Mouse (Mus musculus): Measurements from ENCODE around the gene Smarcc2. TPM values are rescaled to one million over a fixed set of nuclear protein-coding genes. Genes with fewer than 3 reads are reported as not detected.

Gene Smarcc2
- total and polyA plus RNA-seq, 3 experiments: 47.4 to 153 (median 109) TPM

- TF ChIP-seq CTCF (IDR thresholded peaks at IDR 0.05; ENCODE audit: low read depth, low read length) (no peak), TAL1 (conservative IDR thresholded peaks at IDR 0.05; ENCODE audit: low read depth, low read length) (no peak), GATA2 (IDR thresholded peaks at IDR 0.05; ENCODE audit: borderline replicate concordance, low read depth, low read length) (no peak), POLR2AphosphoS5 (IDR thresholded peaks at IDR 0.05; ENCODE audit: insufficient replicate concordance, low read depth, low read length) (no peak), GATA1 (IDR thresholded peaks at IDR 0.05; ENCODE audit: borderline replicate concordance, low read length) (no peak)
- H3K27me3 ChIP-seq (ENCODE audit: insufficient read depth, low read length): no peaks in the 10 kb centered on the region
- H3K36me3 ChIP-seq (replicated peaks): peaks cover 85% of the 10 kb centered on the region
- peaks cover 7% of the 10 kb centered on the region; the same call in 1 of the 2 replicates for H3K4me1 ChIP-seq (ENCODE audit: insufficient read depth, low read depth, low read length)
- DNase-seq (ENCODE audit: low spot score): no peak
- H3K9me3 ChIP-seq (replicated peaks): no peaks in the 10 kb centered on the region
- H3K4me3 ChIP-seq (ENCODE audit: low read depth, low read length): no peak overlapping the region
- ATAC-seq (ENCODE audit: extremely low read depth, insufficient number of reproducible peaks, low FRiP score, poor library complexity, severe bottlenecking): no peak
Measured at GRCm38 (mm10) chr10:128429052-128429451, 30.0 kb upstream of the Smarcc2 start.

- TF ChIP-seq POLR2AphosphoS5 (IDR thresholded peaks at IDR 0.05; ENCODE audit: insufficient replicate concordance, low read depth, low read length) (no peak), TAL1 (conservative IDR thresholded peaks at IDR 0.05; ENCODE audit: low read depth, low read length) (no peak), GATA1 (IDR thresholded peaks at IDR 0.05; ENCODE audit: borderline replicate concordance, low read length) (no peak), CTCF (IDR thresholded peaks at IDR 0.05; ENCODE audit: low read depth, low read length) (no peak), GATA2 (IDR thresholded peaks at IDR 0.05; ENCODE audit: borderline replicate concordance, low read depth, low read length) (no peak)
- Histone ChIP-seq H3K36me3 (replicated peaks) (peaks cover 86% of the 10 kb centered on the region), H3K4me1 (ENCODE audit: insufficient read depth, low read depth, low read length) (peaks cover 6% of the 10 kb centered on the region; the same call in 1 of the 2 replicates), H3K4me3 (ENCODE audit: low read depth, low read length) (no peak overlapping the region), H3K27me3 (ENCODE audit: insufficient read depth, low read length) (no peaks in the 10 kb centered on the region), H3K9me3 (replicated peaks) (no peaks in the 10 kb centered on the region)
- DNase-seq (ENCODE audit: low spot score): no peak
- ATAC-seq (ENCODE audit: extremely low read depth, insufficient number of reproducible peaks, low FRiP score, poor library complexity, severe bottlenecking): no peak
Measured at GRCm38 (mm10) chr10:128429454-128429853, 29.6 kb upstream of the Smarcc2 start.

DNA sequence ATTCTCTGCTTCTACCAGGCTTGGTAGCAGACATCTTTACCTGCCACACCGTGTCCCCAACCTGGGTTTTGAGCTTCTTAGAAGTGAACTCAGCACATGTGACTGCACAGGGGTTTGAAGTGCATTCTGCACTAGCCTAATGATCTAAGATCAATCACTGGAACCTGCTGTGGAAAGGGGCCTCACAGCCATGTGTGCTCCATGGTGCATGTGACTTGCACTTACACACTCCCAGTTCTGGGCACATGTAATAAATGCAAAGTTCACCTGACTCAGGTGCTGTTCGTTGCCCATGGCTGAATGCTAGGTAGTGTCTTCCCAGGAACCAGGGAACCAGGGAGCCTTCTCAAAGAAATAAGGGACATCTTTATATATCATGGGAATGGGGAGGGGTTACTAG lies 25.6 kb upstream of the Smarcc2 start:
- Histone ChIP-seq H3K4me3 (ENCODE audit: low read depth, low read length) (no peak overlapping the region), H3K27me3 (ENCODE audit: insufficient read depth, low read length) (no peaks in the 10 kb centered on the region), H3K36me3 (replicated peaks) (peaks cover 89% of the 10 kb centered on the region), H3K9me3 (replicated peaks) (no peaks in the 10 kb centered on the region), H3K4me1 (ENCODE audit: insufficient read depth, low read depth, low read length) (peaks cover 2% of the 10 kb centered on the region; the same call in 1 of the 2 replicates)
- DNase-seq (ENCODE audit: low spot score) (no peak), ATAC-seq (ENCODE audit: extremely low read depth, insufficient number of reproducible peaks, low FRiP score, poor library complexity, severe bottlenecking) (no peak)
- no peak for TF ChIP-seq GATA2 (IDR thresholded peaks at IDR 0.05; ENCODE audit: borderline replicate concordance, low read depth, low read length)
- TF ChIP-seq CTCF (IDR thresholded peaks at IDR 0.05; ENCODE audit: low read depth, low read length): no peak
- no peak for TF ChIP-seq TAL1 (conservative IDR thresholded peaks at IDR 0.05; ENCODE audit: low read depth, low read length)
- no peak for TF ChIP-seq POLR2AphosphoS5 (IDR thresholded peaks at IDR 0.05; ENCODE audit: insufficient replicate concordance, low read depth, low read length)
- TF ChIP-seq GATA1 (IDR thresholded peaks at IDR 0.05; ENCODE audit: borderline replicate concordance, low read length): no peak

DNA sequence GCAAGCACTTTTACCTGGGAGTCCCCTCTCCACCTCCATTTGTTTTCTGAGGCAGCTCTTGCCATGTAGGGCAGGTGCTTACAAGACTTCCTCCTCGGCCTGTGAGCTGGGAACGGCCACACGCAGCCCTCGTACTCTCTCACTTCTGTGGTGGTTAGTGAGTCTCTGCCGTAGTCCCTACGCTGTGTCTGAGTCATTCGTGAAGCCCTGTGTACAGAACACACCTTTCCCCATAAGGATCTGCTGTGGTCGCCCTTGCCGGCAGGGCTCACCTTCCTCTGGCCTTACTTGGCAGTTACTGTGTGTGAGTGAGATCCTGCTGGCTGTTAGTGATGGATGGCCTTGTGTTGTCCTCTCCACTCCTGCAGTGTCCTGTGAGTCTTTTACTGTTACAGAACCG lies 24.4 kb upstream of the Smarcc2 start:
- TF ChIP-seq CTCF (IDR thresholded peaks at IDR 0.05; ENCODE audit: low read depth, low read length) (no peak), GATA2 (IDR thresholded peaks at IDR 0.05; ENCODE audit: borderline replicate concordance, low read depth, low read length) (no peak), GATA1 (IDR thresholded peaks at IDR 0.05; ENCODE audit: borderline replicate concordance, low read length) (no peak), TAL1 (conservative IDR thresholded peaks at IDR 0.05; ENCODE audit: low read depth, low read length) (no peak), POLR2AphosphoS5 (IDR thresholded peaks at IDR 0.05; ENCODE audit: insufficient replicate concordance, low read depth, low read length) (no peak)
- H3K4me1 ChIP-seq (ENCODE audit: insufficient read depth, low read depth, low read length): peaks cover 2% of the 10 kb centered on the region; the same call in 1 of the 2 replicates
- ATAC-seq (ENCODE audit: extremely low read depth, insufficient number of reproducible peaks, low FRiP score, poor library complexity, severe bottlenecking) (no peak), DNase-seq (ENCODE audit: low spot score) (no peak)
- no peaks in the 10 kb centered on the region for H3K27me3 ChIP-seq (ENCODE audit: insufficient read depth, low read length)
- no peaks in the 10 kb centered on the region for H3K9me3 ChIP-seq (replicated peaks)
- H3K4me3 ChIP-seq (ENCODE audit: low read depth, low read length): no peak overlapping the region
- peaks cover 88% of the 10 kb centered on the region for H3K36me3 ChIP-seq (replicated peaks)

- Histone ChIP-seq H3K4me1 (ENCODE audit: insufficient read depth, low read depth, low read length) (peaks cover 2% of the 10 kb centered on the region; the same call in 1 of the 2 replicates), H3K36me3 (replicated peaks) (peaks cover 88% of the 10 kb centered on the region), H3K9me3 (replicated peaks) (no peaks in the 10 kb centered on the region), H3K27me3 (ENCODE audit: insufficient read depth, low read length) (no peaks in the 10 kb centered on the region), H3K4me3 (ENCODE audit: low read depth, low read length) (no peak overlapping the region)
- ATAC-seq (ENCODE audit: extremely low read depth, insufficient number of reproducible peaks, low FRiP score, poor library complexity, severe bottlenecking): no peak
- DNase-seq (ENCODE audit: low spot score): no peak
- no peak for TF ChIP-seq TAL1 (conservative IDR thresholded peaks at IDR 0.05; ENCODE audit: low read depth, low read length)
- no peak for TF ChIP-seq POLR2AphosphoS5 (IDR thresholded peaks at IDR 0.05; ENCODE audit: insufficient replicate concordance, low read depth, low read length)
- no peak for TF ChIP-seq GATA1 (IDR thresholded peaks at IDR 0.05; ENCODE audit: borderline replicate concordance, low read length)
- no peak for TF ChIP-seq CTCF (IDR thresholded peaks at IDR 0.05; ENCODE audit: low read depth, low read length)
- no peak for TF ChIP-seq GATA2 (IDR thresholded peaks at IDR 0.05; ENCODE audit: borderline replicate concordance, low read depth, low read length)
Measured at GRCm38 (mm10) chr10:128435186-128435823, 23.7 kb upstream of the Smarcc2 start.

DNA sequence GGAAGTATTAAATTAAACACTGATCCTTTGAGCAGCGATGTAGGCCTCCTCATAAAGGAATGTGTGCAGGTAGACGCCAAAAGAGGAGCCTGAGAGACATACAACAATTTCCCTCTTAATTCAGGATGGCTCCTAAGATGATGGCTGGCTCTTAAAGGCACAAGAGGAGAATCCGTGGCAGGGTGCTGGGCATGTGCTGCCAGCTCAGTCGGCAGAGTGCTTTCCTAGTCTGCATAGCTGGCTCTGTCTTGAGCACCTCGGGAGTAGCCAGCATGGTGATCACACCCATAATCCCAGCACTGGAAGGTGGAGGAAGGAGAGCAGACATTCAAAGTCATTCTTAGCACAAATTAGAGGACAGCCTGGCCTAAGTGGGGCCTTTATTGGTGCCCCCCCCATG lies 23.2 kb upstream of the Smarcc2 start:
- no peaks in the 10 kb centered on the region for H3K9me3 ChIP-seq (replicated peaks)
- peaks cover 88% of the 10 kb centered on the region for H3K36me3 ChIP-seq (replicated peaks)
- DNase-seq (ENCODE audit: low spot score): no peak
- no peak overlapping the region for H3K4me3 ChIP-seq (ENCODE audit: low read depth, low read length)
- no peak for TF ChIP-seq GATA2 (IDR thresholded peaks at IDR 0.05; ENCODE audit: borderline replicate concordance, low read depth, low read length)
- TF ChIP-seq GATA1 (IDR thresholded peaks at IDR 0.05; ENCODE audit: borderline replicate concordance, low read length): no peak
- no peak for TF ChIP-seq CTCF (IDR thresholded peaks at IDR 0.05; ENCODE audit: low read depth, low read length)
- TF ChIP-seq POLR2AphosphoS5 (IDR thresholded peaks at IDR 0.05; ENCODE audit: insufficient replicate concordance, low read depth, low read length): no peak
- TF ChIP-seq TAL1 (conservative IDR thresholded peaks at IDR 0.05; ENCODE audit: low read depth, low read length): no peak
- H3K4me1 ChIP-seq (ENCODE audit: insufficient read depth, low read depth, low read length): peaks cover 2% of the 10 kb centered on the region; the same call in 1 of the 2 replicates
- ATAC-seq (ENCODE audit: extremely low read depth, insufficient number of reproducible peaks, low FRiP score, poor library complexity, severe bottlenecking): no peak
- H3K27me3 ChIP-seq (ENCODE audit: insufficient read depth, low read length): no peaks in the 10 kb centered on the region
